Mouse (Mus musculus) hindbrain, postnatal 0 days (tissue): ENCODE data around the gene Col23a1. TPM values are rescaled to one million over a fixed set of nuclear protein-coding genes. Genes with fewer than 3 reads are reported as not detected.
A peak's percentile ranks its signal among the peaks of the same experiment; 100 is the strongest.

Source experiments
- ATAC-seq: fragments of 200-750 bp; cut with Nextera tagmentation; 2 replicates; pipeline ENCODE4 v1.8.0; 2017; ENCODE audit warnings: mild to moderate bottlenecking, moderate TSS enrichment, moderate library complexity
- DNase-seq: peaks from one replicate; pipeline ENCODE4 v3.0.0-alpha.2; 2015; ENCODE audit warnings: low spot score
- H3K27ac ChIP-seq: fragments of 300-500 bp; sonication (generic); 2 replicates; pipeline ENCODE4 v1.5.1; 2014; ENCODE audit warnings: mild to moderate bottlenecking
- H3K27me3 ChIP-seq: fragments of 300-500 bp; sonication (generic); 2 replicates; pipeline ENCODE4 v1.6.1; 2014; ENCODE audit warnings: low read length, mixed read lengths; ENCODE audit not compliant: insufficient read depth
- H3K36me3 ChIP-seq: fragments of 300-500 bp; sonication (generic); 2 replicates; pipeline ENCODE4 v1.6.1; 2014; ENCODE audit warnings: low read length, mixed read lengths; ENCODE audit not compliant: insufficient read depth
- H3K4me1 ChIP-seq: fragments of 300-500 bp; sonication (generic); 2 replicates; pipeline ENCODE4 v1.6.1; 2014; ENCODE audit warnings: antibody characterized with exemption, low read length, mixed read lengths; ENCODE audit not compliant: insufficient read depth
- H3K4me2 ChIP-seq: fragments of 300-500 bp; sonication (generic); 2 replicates; pipeline ENCODE4 v1.6.1; 2014; ENCODE audit warnings: low read depth, mild to moderate bottlenecking, low read length, moderate library complexity, mixed read lengths
- H3K4me3 ChIP-seq: fragments of 300-500 bp; sonication (generic); 2 replicates; pipeline ENCODE4 v1.5.1; 2014; ENCODE audit warnings: low read length
- H3K9ac ChIP-seq: fragments of 300-500 bp; sonication (generic); replicated peaks from 2 replicates; pipeline ENCODE4 v1.6.1; 2014; ENCODE audit warnings: mild to moderate bottlenecking, low read length, moderate library complexity, mixed read lengths
- H3K9me3 ChIP-seq: fragments of 300-500 bp; sonication (generic); 2 replicates; pipeline ENCODE4 v1.6.1; 2016; ENCODE audit warnings: low read length, mixed read lengths
- CTCF ChIP-seq: IDR thresholded peaks from 2 replicates; pipeline ENCODE4 v1.5.1; 2016; ENCODE audit warnings: antibody characterized with exemption, control low read depth, low read depth
- WGBS: fragments of 180-500 bp; shearing (Covaris S2); extraction: QIAGEN DNeasy Blood & Tissue Kit; methylation state at CpG from one replicate; pipeline ENCODE4 v1.1.7; 2014; 5-methylcytosine and 5-hydroxymethylcytosine counted together
- polyA plus RNA-seq: library from polyadenylated mRNA; unstranded; fragments of >200 nt; fragmentation: Nextera tagmentation; extraction: Ambion mirVana; gene quantifications from 2 replicates; pipeline ENCODE4 v1.2.1, GENCODE M21; 2015
- total RNA-seq: library from RNA; depleted of rRNA; stranded (reverse); fragments of >200 nt; gene quantifications from 2 replicates; pipeline ENCODE4 v1.2.3, GENCODE M21; 2014

Gene Col23a1
- total and polyA plus RNA-seq, 2 experiments from 2014 or later = 9.5 to 17.7 TPM

- 67% methylated on average over 4 of the region's 4 CpGs for WGBS
These were observed 81.6 kb downstream of the Col23a1 start for GRCm38 (mm10) chr11:51371321-51371720.

GRCm38 (mm10) chr11:51371926-51372325 is 82.2 kb downstream of the Col23a1 start:
- Histone ChIP-seq H3K9me3 (no peaks in the 10 kb centered on the region), H3K4me1 (no peaks in the 10 kb centered on the region), H3K36me3 (no peaks in the 10 kb centered on the region), H3K4me3 (no peak overlapping the region), H3K4me2 (no peak overlapping the region), H3K27ac (no peak overlapping the region), H3K27me3 (no peaks in the 10 kb centered on the region), H3K9ac (no peak overlapping the region)
- TF ChIP-seq CTCF = no peak
- DNase-seq (no peak), ATAC-seq (no peak)
- WGBS = 81% methylated on average over 1 of the region's 1 CpGs

More at GRCm38 (mm10) chr11:51371321-51371720, 81.6 kb downstream of the Col23a1 start:
- H3K4me1 ChIP-seq = no peaks in the 10 kb centered on the region
- ATAC-seq = no peak
- no peak overlapping the region for H3K27ac ChIP-seq
- no peak for TF ChIP-seq CTCF
- H3K9ac ChIP-seq = no peak overlapping the region
- no peaks in the 10 kb centered on the region for H3K27me3 ChIP-seq
- H3K4me2 ChIP-seq = no peak overlapping the region
- no peak for DNase-seq
- H3K9me3 ChIP-seq = no peaks in the 10 kb centered on the region
- H3K36me3 ChIP-seq = no peaks in the 10 kb centered on the region
- no peak overlapping the region for H3K4me3 ChIP-seq

DNA sequence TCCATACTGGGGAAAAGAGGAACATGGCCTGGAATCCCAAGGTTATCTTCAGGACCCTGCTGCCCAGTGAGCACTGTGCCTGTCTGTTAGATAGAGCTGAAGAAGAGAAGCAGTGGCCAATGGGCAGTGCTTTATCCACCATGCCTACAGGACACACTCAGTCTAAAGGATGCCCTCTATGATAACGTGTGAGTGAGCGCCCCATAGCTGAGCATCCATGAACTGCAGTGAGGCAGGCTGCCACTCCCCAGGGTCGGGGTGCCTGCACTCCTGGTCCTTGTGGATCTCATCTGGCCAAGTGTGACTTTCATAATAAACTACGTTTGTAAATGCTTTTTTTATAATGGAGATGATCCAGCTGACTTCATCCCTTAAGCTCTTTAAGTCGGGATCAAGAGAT is 87.5 kb downstream of the Col23a1 start:
- H3K9ac ChIP-seq = no peak overlapping the region
- ATAC-seq (no peak), DNase-seq (no peak)
- H3K27ac ChIP-seq = no peak overlapping the region
- H3K4me1 ChIP-seq = no peaks in the 10 kb centered on the region
- no peak overlapping the region for H3K4me2 ChIP-seq
- H3K36me3 ChIP-seq = no peaks in the 10 kb centered on the region
- no peak; the same call in 1 of the 2 replicates for TF ChIP-seq CTCF
- H3K27me3 ChIP-seq = no peaks in the 10 kb centered on the region
- no peak overlapping the region for H3K4me3 ChIP-seq
- H3K9me3 ChIP-seq = no peaks in the 10 kb centered on the region
- WGBS = 63% methylated on average over 5 of the region's 5 CpGs

- Histone ChIP-seq H3K4me3 (no peak overlapping the region), H3K9me3 (no peaks in the 10 kb centered on the region), H3K36me3 (no peaks in the 10 kb centered on the region), H3K27me3 (no peaks in the 10 kb centered on the region), H3K4me2 (no peak overlapping the region), H3K4me1 (peaks cover 12% of the 10 kb centered on the region), H3K9ac (no peak overlapping the region), H3K27ac (no peak overlapping the region)
- WGBS = 45% methylated on average over 8 of the region's 8 CpGs
- no peak for TF ChIP-seq CTCF
- ATAC-seq = no peak
- DNase-seq = no peak
These were observed 99.2 kb downstream of the Col23a1 start for GRCm38 (mm10) chr11:51388892-51389340.

DNA sequence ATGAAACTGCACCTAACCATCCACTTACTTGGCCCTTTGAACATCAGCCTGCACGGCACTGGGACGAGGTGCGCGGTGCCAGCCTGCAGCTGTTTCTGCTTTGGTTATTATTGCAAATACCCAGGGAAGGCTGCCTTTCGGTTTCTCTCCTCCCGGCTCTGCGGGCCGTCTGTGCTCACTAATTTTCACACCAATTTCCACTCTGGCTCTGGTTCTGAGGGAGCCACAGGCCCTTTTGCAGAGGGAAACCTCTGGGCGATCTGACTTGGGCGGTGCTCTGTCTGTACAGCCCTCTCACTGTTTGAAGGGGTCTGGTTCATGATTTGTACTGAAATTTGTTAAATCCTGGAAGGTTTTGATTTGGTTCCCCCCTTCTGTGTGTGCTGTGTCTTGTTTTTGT is 100.0 kb downstream of the Col23a1 start:
- Histone ChIP-seq H3K4me3 (no peak overlapping the region), H3K27ac (no peak overlapping the region), H3K27me3 (no peaks in the 10 kb centered on the region), H3K9me3 (no peaks in the 10 kb centered on the region), H3K9ac (no peak overlapping the region), H3K4me2 (no peak overlapping the region), H3K36me3 (no peaks in the 10 kb centered on the region), H3K4me1 (peaks cover 12% of the 10 kb centered on the region)
- no peak for TF ChIP-seq CTCF
- ATAC-seq (no peak), DNase-seq (no peak)
- 45% methylated on average over 10 of the region's 10 CpGs for WGBS

DNA sequence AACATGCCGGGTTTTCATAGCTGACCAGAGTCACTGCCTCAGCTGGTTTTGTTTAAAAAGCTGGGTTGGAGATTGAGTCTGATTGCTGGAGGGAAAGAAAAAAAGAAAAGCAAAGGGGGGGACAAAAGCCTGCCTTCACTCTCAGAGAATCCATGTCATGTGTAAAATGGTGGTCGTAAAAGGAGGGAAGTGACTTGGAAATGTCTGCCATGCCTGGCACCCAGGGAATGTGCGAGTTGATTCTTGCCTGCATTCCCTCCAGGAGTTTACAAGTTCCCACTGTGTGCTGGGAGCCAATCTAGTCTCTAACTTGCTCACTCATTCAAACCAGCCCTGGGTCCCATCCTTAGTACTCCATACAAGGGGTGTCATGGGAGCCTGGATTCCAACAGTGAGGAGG is 100.8 kb downstream of the Col23a1 start:
- no peak overlapping the region for H3K27ac ChIP-seq
- ATAC-seq (no peak), DNase-seq (no peak)
- no peak overlapping the region for H3K4me2 ChIP-seq
- H3K9ac ChIP-seq = no peak overlapping the region
- 64% methylated on average over 3 of the region's 3 CpGs for WGBS
- no peak for TF ChIP-seq CTCF
- H3K36me3 ChIP-seq = no peaks in the 10 kb centered on the region
- H3K4me3 ChIP-seq = no peak overlapping the region
- H3K27me3 ChIP-seq = no peaks in the 10 kb centered on the region
- H3K9me3 ChIP-seq = no peaks in the 10 kb centered on the region
- H3K4me1 ChIP-seq = peaks cover 12% of the 10 kb centered on the region

DNA sequence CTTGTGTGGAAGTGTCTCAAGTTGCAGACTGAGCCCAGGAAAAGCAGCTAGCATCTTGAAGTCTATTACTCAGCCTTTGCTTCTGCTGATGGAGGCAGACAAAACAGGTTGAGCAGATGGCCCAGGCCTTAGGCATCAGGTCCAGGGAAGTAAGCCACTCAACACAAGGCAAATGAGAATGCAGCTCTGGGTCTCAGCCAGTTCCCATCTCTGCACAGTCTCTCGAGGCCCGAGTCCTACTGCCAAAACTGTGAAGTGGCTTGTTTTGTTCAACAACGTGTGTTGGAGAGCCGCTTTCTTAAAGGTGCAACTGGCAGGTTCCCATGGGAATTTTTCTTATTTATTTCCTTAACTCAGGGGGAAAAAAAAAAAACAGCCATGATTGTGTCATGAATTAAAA is 101.8 kb downstream of the Col23a1 start:
- ATAC-seq = peak; percentile 70; the same call in 1 of the 2 replicates
- H3K9ac ChIP-seq = no peak overlapping the region
- no peak for TF ChIP-seq CTCF
- H3K4me1 ChIP-seq = peaks cover 12% of the 10 kb centered on the region
- no peaks in the 10 kb centered on the region for H3K9me3 ChIP-seq
- H3K27ac ChIP-seq = peak overlapping the region; percentile 36
- 33% methylated on average over 4 of the region's 4 CpGs for WGBS
- H3K27me3 ChIP-seq = no peaks in the 10 kb centered on the region
- no peak overlapping the region for H3K4me3 ChIP-seq
- H3K4me2 ChIP-seq = no peak overlapping the region
- H3K36me3 ChIP-seq = no peaks in the 10 kb centered on the region
- DNase-seq = peak; percentile 76
